Mouse (Mus musculus): ENCODE results near the gene Clasp1. TPM values are rescaled to one million over a fixed set of nuclear protein-coding genes. Genes with fewer than 3 reads are reported as not detected.
A peak's percentile ranks its signal among the peaks of the same experiment; 100 is the strongest.

The Clasp1 gene
- polyA plus RNA-seq, 1 experiment = 12.8 TPM

GRCm38 (mm10) chr1:118458963-118459920 lies 70.4 kb downstream of the Clasp1 start:
- peak; percentile 97 for DNase-seq
- H3K27me3 ChIP-seq (replicated peaks; ENCODE audit: control insufficient read depth, insufficient read depth, low read length) = no peaks in the 10 kb centered on the region
- no peaks in the 10 kb centered on the region; the same call in 1 of the 2 replicates for H3K4me1 ChIP-seq (ENCODE audit: control insufficient read depth, insufficient read depth, low read length)
- peak overlapping the region; percentile 55 for H3K4me3 ChIP-seq (ENCODE audit: insufficient read depth, low read depth, low read length)
- 2% methylated on average over 53 of the region's 53 CpGs for WGBS
- H3K36me3 ChIP-seq (ENCODE audit: control insufficient read depth, insufficient read depth, low read length) = no peaks in the 10 kb centered on the region
- TF ChIP-seq CTCF (conservative IDR thresholded peaks at IDR 0.05; ENCODE audit: insufficient read depth, insufficient read length, low read depth, low read length) (peak; percentile 60), POLR2A (IDR thresholded peaks at IDR 0.05; ENCODE audit: low read depth, low read length) (peak; percentile 99)
- peak overlapping the region; percentile 97 for H3K27ac ChIP-seq (ENCODE audit: insufficient read depth, low read depth, low read length)

- Histone ChIP-seq H3K4me1 (ENCODE audit: control insufficient read depth, insufficient read depth, low read length) (no peaks in the 10 kb centered on the region; the same call in 1 of the 2 replicates), H3K36me3 (ENCODE audit: control insufficient read depth, insufficient read depth, low read length) (no peaks in the 10 kb centered on the region), H3K4me3 (ENCODE audit: insufficient read depth, low read depth, low read length) (no peak overlapping the region), H3K27ac (ENCODE audit: insufficient read depth, low read depth, low read length) (no peak overlapping the region), H3K27me3 (replicated peaks; ENCODE audit: control insufficient read depth, insufficient read depth, low read length) (no peaks in the 10 kb centered on the region)
- no peak for TF ChIP-seq POLR2A (IDR thresholded peaks at IDR 0.05; ENCODE audit: low read depth, low read length)
- no peak for TF ChIP-seq CTCF (conservative IDR thresholded peaks at IDR 0.05; ENCODE audit: insufficient read depth, insufficient read length, low read depth, low read length)
- no peak for DNase-seq
- 94% methylated on average over 5 of the region's 5 CpGs for WGBS
These were observed 71.9 kb downstream of the Clasp1 start for GRCm38 (mm10) chr1:118460716-118461115.

DNA sequence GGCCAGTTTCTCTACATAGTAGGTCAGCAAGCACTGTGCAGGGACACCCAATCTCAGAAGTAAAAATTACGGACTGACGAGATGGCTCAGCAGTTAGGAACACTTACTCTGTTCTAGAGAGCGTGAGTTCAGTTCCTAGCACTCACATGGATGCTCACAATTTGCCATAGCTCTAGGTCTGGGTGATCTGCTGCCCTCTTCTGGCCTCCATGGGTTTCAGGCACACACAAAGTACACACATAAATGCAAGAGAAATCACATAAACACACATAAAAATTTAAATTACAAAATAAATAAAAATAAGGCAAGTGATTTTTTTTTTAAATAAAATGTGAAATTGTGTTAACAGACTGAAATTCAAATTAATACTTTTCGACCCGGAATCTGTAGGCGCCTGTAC lies 77.2 kb downstream of the Clasp1 start:
- no peak for DNase-seq
- no peaks in the 10 kb centered on the region for H3K36me3 ChIP-seq (ENCODE audit: control insufficient read depth, insufficient read depth, low read length)
- H3K4me1 ChIP-seq (ENCODE audit: control insufficient read depth, insufficient read depth, low read length) = no peaks in the 10 kb centered on the region
- no peak overlapping the region for H3K27ac ChIP-seq (ENCODE audit: insufficient read depth, low read depth, low read length)
- no peaks in the 10 kb centered on the region for H3K27me3 ChIP-seq (replicated peaks; ENCODE audit: control insufficient read depth, insufficient read depth, low read length)
- no peak overlapping the region for H3K4me3 ChIP-seq (ENCODE audit: insufficient read depth, low read depth, low read length)
- WGBS = 98% methylated on average over 6 of the region's 6 CpGs
- TF ChIP-seq CTCF (conservative IDR thresholded peaks at IDR 0.05; ENCODE audit: insufficient read depth, insufficient read length, low read depth, low read length) (peak; percentile 40), POLR2A (IDR thresholded peaks at IDR 0.05; ENCODE audit: low read depth, low read length) (no peak)

- Histone ChIP-seq H3K27ac (ENCODE audit: insufficient read depth, low read depth, low read length) (no peak overlapping the region), H3K36me3 (ENCODE audit: control insufficient read depth, insufficient read depth, low read length) (no peaks in the 10 kb centered on the region), H3K4me3 (ENCODE audit: insufficient read depth, low read depth, low read length) (no peak overlapping the region), H3K27me3 (replicated peaks; ENCODE audit: control insufficient read depth, insufficient read depth, low read length) (no peaks in the 10 kb centered on the region), H3K4me1 (ENCODE audit: control insufficient read depth, insufficient read depth, low read length) (no peaks in the 10 kb centered on the region)
- TF ChIP-seq CTCF (conservative IDR thresholded peaks at IDR 0.05; ENCODE audit: insufficient read depth, insufficient read length, low read depth, low read length) (no peak), POLR2A (IDR thresholded peaks at IDR 0.05; ENCODE audit: low read depth, low read length) (no peak)
- DNase-seq = no peak
- 58% methylated on average over 8 of the region's 8 CpGs for WGBS
These were observed 83.5 kb downstream of the Clasp1 start for GRCm38 (mm10) chr1:118472386-118472785.

DNA sequence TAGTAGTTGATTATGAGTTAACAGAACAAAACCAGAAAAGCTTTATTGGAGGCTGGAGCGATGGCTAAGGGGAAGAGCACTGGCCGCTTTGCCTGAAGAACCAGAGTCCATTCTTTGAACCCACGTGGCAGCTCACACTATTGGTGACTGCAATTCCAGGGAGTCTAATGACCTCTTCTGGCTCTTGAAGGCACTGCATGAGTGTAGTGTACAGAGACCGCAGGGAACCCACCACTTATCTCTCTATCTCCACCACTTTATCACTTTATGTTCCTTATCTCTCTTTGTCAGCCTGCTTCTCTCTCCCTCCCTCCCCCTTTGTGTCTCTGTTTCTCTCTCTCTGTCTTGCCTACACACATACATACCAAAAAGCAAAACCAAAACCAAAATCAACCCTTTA lies 88.1 kb downstream of the Clasp1 start:
- Histone ChIP-seq H3K27me3 (replicated peaks; ENCODE audit: control insufficient read depth, insufficient read depth, low read length) (no peaks in the 10 kb centered on the region), H3K4me3 (ENCODE audit: insufficient read depth, low read depth, low read length) (no peak overlapping the region), H3K27ac (ENCODE audit: insufficient read depth, low read depth, low read length) (no peak overlapping the region), H3K36me3 (ENCODE audit: control insufficient read depth, insufficient read depth, low read length) (no peaks in the 10 kb centered on the region), H3K4me1 (ENCODE audit: control insufficient read depth, insufficient read depth, low read length) (no peaks in the 10 kb centered on the region)
- WGBS = 23% methylated on average over 4 of the region's 4 CpGs
- no peak for TF ChIP-seq POLR2A (IDR thresholded peaks at IDR 0.05; ENCODE audit: low read depth, low read length)
- peak; percentile 86 for TF ChIP-seq CTCF (conservative IDR thresholded peaks at IDR 0.05; ENCODE audit: insufficient read depth, insufficient read length, low read depth, low read length)
- DNase-seq = peak; percentile 76

- no peak for DNase-seq
- TF ChIP-seq CTCF (conservative IDR thresholded peaks at IDR 0.05; ENCODE audit: insufficient read depth, insufficient read length, low read depth, low read length) (no peak), POLR2A (IDR thresholded peaks at IDR 0.05; ENCODE audit: low read depth, low read length) (no peak)
- no peaks in the 10 kb centered on the region for H3K36me3 ChIP-seq (ENCODE audit: control insufficient read depth, insufficient read depth, low read length)
- 85% methylated on average over 4 of the region's 4 CpGs for WGBS
- H3K4me1 ChIP-seq (ENCODE audit: control insufficient read depth, insufficient read depth, low read length) = no peaks in the 10 kb centered on the region
- no peak overlapping the region for H3K4me3 ChIP-seq (ENCODE audit: insufficient read depth, low read depth, low read length)
- H3K27me3 ChIP-seq (replicated peaks; ENCODE audit: control insufficient read depth, insufficient read depth, low read length) = no peaks in the 10 kb centered on the region
- no peak overlapping the region for H3K27ac ChIP-seq (ENCODE audit: insufficient read depth, low read depth, low read length)
These were observed 90.4 kb downstream of the Clasp1 start for GRCm38 (mm10) chr1:118479246-118479645.
